Mouse (Mus musculus) kidney, postnatal 25 days (tissue): ENCODE data around the gene Stx6.

ENCODE experiments used
- DNase-seq, 2 experiments: peaks; one replicate each; pipeline ENCODE4 v3.0.0; 2021; ENCODE audit warnings: mixed read lengths in 2 of 2

Gene Stx6

DNA sequence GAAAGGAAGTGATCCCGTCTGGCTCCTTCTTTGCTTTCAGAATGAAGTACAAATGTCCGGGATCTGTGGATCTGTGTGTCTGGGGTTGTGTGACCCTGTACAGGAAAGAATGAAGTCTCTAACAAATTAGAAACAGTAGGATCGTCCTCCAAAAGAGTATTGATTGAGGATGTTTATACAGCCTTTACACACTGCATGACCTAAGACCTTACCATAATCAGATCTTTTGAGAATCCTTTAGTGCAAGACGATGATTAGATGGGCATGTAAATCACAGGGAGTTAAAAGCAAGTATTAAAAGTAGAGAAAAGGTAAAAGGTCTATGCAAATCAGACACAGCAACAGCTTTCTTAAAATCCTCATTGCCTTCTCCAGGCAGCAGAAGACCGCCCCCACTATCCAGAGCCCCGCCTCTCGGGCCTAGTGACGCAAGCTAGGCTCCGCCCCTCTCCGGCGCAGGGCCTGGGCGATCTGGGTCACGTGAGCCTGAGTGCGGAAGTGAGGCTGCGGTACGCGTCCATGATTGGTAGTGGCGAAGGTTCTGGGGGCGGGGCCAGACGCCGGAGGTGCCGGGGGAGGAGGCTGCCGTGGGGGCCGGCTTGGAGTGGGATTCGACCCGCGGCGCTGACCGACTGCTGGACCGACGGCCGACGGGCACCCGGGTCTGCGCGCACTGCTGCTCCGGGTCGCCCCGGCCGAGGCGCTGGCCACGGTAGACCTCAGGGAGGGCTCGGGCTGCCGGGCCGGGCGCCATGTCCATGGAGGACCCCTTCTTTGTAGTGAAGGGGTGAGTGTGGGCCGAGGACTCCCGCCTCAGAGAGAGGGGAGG, at the start of gene Stx6:
TSS of gene Stx6 (plus strand) at position 575 of the 829 bp plus-strand sequence.
- peak; percentile 99 for DNase-seq

DNA sequence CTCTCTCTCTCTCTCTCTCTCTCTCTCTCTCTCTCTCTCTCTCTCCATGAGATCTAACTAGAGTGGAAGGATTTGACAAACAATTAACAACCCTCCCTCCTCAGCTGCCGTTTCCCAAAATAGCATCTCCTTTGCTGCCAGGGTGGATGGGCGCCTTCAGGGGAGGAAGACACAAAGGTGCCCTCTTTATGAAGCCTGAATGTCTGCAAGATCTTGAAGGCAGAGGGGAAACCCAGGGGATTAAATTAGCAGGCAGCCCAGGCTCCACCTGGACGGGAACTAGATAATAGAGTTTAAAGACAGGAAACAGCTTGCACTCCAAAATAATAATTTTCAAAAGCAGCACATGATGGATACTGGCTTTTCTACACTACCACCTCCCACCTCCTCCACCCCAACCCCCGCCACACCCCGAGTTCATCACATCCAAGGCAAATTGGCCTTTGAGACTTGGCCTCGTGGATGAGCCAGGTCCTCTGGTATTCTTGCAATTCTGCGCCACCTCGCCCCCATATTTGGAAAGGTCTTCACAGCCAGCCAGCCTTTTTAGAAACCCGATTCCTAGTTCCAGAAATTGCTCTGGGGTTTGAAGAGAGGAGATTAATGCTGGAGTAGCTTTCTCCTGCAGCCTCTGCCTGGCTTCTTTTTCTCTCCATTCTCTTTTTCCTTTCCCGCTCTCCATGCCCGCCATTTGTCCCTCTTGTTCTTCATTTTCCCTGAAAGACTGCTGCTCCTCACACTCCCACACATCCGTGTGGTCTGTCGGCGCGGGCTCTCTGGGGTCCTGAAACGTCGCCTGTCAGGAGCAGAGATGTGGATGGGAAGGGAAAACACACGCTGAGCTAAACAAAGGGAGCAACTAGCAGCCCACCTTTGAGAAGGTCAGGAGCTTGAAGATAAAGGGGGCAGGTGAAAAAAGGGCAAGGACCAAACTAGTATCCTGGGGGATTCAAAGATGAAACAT, 48.8 kb upstream of the Stx6 start:
- no peak for DNase-seq

DNA sequence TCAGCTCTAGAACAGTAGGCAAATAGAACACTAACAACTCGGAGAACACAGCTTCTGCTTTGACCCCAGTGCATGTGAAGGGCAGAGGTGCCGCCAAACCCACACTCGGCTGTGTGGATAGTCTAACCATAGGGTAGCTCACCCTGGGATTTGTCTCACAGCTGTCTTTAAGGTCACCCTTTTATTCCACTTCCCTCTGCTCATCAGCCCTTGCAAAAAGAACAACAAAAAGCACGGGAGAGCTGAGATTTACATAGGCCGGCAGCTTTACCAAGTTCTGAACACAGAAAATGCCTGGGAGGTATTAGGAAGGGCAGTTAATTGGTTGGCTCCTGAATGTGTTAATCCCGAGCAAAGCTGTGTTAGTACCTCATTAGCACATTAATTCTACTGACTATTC, 47.0 kb upstream of the Stx6 start:
- DNase-seq, result no peak

DNA sequence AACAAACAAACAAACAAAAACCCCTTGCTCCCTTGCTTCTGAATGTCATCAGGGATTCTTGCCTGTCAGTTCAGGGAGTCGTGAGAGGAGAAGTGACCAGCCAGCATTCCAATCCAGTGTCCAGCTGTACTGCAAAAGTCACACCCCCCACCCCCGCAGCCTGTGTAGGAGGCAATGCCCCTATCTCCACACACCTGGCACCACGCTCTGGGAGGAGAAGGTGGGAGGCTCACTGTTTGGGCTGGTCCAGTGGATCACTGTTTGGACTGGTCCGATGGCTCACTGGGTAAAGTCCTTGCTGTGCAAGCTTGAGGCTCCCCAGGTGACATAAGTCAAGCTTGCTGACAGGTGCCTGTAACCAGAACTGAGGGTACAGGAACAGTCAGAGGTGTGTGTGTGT, 46.4 kb upstream of the Stx6 start:
- no peak for DNase-seq

DNA sequence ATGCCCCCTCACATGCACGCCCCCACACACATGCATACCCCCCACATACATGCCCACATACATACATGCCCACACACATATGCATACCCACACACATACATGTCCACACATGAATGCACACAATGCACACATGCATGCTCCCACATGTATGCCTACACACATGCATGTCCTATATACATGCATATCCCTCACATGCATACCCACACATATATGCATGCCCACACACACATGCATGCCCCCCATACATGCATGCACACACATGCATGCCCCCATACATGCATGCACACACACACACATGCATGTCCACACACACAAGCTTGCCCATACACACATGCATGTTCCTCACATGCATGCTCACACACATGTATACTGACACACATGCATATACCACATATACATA, 45.6 kb upstream of the Stx6 start:
- no peak for DNase-seq

DNA sequence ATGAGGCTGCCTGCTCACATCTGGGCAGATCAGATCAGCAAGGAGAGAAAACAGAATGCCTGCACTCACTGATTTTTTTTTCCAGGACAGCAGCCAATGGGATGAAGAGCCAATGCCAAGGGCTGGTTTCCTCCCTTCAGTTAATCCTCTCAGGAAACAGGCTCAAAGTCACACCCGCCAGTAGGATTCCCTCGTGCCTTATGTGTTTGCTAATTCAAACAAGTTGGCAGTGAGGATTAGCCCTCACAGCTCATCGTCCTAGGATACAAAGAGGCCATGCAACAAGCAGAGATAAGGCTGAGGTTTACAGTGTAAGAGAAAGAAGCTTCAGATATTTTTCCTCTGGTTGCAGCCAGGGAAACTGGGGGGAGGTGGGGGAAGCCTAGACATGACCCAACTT, 44.6 kb upstream of the Stx6 start:
- DNase-seq, result no peak

DNA sequence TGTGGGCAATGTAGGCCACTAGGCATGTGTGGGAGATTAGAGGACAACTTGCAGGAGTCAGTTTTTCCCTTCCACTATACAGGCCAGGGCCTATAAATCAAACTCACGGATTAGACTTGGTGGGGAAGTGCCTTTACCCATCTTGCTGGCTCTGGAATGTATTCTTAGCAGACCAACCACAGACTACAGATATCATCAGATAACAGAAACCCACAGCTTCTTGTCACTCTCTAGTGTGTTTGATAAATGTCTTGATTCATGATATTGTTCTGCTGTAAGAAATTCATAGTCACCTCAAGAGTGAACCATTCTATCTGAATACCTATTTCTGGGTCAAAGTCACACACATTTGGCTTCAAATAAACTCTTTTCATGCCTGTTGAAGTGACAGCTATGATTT, 38.8 kb upstream of the Stx6 start:
- no peak for DNase-seq

DNA sequence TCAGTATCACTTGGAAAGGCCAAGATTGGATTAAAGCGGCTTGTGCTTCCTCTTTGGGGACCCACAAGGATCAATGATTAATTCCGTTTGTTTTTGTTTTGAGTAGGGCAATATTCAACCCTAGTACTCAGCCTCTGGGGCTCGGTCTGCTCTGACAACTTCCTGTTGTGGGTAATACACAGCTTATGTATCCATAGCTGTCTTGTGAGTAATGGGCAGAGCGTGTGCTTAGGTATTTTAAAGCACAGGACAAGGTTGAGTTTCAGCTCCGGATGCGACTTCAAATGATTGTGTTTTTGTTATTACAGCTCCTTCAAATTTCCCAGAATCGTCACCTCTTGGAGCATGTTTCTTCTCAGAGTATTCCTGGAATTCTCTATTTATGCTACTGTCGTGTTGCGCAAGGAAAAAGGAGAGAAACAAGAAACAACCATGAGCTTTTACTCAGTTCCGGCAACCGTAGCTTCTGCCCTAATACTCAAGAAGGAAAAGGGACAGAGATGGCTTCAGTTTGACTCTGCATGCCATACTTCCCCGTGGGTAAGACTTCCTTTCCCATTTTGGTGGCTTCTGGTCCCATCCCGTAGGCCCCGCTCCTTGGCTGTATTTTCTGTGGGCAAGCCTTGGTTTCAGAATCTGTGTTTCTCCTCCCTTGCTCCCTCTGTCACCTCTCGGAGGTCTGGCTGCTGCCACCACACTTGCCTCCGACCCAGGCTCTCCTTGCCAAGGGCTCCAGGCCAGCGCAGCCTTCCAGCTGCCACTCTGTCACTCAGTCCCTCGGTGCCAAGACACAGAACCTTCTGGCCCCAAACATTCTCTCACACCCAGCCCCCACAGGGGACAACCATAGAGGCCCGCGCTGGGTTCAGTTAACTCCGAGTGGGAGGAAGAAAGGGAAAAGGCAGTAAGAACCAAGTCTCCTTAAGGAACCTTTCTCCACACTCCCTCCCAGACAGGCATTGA, 36.3 kb upstream of the Stx6 start:
- peak in 1 of 2 experiments; percentile 49 for DNase-seq

DNA sequence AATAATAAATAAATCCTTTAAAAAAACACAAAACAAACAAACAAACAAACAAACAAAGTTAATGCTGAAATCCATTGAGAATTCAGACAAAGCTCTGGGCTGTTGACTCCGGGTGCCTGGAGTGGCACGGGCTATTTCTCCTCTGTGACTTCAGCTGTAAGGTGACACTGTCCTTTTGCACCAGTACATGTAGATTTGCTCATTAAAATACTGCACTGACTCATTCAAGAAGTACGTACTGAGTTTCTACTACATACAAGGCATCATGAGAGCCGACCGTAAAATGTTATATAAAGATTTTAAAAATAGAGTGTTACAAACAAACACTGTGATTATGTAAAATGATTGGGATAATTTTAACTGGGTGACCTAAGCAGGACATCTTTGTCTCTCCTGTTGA, 34.1 kb upstream of the Stx6 start:
- DNase-seq, result no peak

DNA sequence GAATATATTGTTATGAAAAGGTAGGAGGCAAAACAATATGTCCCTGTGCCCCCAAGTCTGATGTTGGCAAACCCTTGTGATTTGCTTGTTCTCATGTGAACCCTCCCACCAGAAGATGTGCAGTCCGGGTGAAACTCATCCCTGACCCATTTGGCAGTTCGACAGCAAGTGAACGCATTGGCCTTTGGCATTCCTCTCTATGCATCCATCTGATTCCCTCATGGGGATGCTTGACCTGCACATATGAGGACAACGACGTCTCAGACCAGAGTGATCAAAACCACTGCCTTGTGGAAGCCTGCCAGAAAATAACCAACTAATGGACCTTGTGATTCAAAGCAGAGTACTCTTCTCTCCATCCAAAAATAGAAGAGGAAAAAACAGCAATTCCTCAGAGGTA, 31.8 kb upstream of the Stx6 start:
- no peak for DNase-seq

DNA sequence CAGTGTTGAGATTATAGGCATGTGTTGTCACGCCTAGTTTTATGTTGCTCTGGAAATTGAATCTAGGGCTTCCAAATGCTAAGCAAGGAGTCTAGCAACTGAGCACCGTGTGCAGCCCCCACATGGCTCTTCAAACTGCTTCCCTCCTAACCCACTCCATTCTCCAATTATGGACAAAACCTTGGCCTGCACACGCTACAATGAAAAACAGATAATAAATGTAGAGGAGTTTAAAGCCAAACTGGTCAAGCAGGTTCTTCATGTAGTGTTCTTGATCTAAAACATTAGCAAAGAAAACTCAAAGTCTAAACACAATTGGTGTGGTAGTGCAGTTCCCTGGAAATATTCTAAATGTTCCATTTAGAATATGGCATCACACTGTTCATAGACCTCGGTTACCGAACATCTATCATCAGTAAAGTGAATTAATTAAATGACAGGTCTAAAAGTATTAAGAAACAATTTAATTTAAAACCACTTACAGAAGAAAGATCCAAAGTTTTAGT, 31.0 kb upstream of the Stx6 start:
- no peak for DNase-seq

DNA sequence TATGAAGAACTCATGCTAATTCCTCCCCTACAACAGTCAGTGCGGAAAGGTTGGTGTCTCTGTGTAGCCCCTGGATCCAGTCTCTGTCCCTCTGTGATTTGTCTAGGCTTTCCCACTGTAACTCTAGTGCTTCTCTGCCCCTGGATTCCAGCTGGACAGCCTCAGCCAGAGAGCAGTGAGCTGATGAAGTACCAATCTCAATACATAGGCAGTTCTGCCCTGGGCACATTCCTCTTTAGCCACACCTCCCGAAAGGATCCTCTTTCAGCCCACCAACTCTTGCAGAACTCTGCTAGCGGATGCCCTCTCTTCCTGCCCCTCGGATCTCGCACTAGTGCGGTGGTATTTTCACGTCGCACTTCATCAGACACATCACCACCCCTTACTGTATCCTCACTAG, 23.6 kb upstream of the Stx6 start:
- DNase-seq, result no peak

DNA sequence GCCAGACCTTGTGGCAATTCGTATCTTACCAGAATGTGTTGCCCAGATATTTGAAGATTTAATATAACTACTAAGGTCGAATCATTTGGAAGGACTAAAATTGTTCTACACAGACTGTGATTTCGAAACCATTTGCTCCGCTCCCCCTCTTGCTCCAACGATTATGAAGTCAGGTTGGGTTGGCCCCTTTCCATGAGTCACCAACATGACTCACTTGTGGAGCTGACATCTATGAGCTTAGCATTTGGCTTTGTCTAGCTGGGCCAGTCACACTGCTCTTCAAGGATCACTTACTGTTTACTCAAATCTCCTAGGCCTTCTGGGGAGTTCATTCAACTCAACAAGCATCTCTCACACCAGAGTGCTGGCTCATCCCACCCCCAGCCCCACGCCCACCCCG, 19.7 kb upstream of the Stx6 start:
- DNase-seq, result peak in 1 of 2 experiments; percentile 40

DNA sequence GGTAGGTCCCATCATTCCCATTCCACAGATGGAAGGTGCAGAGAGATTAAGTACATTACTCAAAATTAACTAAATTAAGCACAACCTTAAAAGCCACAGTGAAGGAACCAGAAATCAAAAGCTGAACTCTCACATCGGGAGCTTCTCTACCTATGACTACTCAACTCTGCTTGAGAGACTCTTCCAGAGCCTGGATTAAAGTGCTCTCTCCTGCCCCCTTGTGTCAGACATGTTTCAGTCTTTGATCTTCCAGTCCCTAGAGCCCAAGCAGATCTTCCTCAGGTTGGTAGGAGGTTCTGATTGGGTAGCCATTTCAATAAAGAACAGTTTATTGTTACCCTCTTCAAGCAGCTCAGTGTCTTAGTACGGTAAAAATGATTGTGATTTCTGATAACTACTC, 18.4 kb upstream of the Stx6 start:
- DNase-seq, result peak; percentile 74 to 90

DNA sequence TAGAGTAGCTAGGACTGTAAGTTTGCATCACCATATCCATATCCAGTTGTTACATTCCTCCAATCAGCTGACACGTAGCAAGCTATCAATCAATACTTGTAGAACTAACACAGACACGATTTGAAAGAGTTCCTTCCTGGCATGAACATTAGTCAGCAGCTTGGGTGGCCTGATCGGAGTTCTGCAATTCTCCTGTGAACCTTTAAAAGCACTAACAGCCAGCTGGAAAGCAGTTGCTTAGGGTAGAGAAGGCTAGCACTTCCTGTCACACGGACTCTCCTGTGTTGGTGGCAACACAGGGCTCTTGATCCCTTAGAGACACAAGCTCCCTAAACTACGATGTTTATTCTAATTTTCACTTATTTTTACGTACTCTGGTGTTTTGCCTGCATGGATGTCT, 12.9 kb upstream of the Stx6 start:
- no peak for DNase-seq

DNA sequence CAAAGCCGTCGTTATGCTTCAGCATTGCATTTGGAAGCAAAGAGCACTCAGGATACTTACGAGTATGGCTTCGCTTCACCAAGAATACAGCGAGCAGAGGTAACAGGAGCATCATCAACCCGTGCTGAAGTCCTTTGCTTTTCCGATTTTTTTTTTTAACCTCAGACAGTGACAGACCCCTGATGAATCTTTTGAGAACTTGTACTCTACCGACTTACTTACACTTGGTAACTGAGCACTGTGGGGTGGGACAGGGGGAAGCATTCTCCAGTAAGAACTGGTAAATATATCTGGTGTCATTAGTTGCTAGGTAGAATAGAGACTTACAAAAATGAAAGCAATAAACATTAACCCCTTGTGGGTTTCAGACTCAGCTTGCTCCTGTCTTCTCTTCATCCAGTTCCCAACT, 11.9 kb upstream of the Stx6 start, which contains the start of gene Mr1:
TSS of gene Mr1 (minus strand) at position 243 of the 409 bp plus-strand sequence.
- peak; percentile 57 to 73 for DNase-seq

DNA sequence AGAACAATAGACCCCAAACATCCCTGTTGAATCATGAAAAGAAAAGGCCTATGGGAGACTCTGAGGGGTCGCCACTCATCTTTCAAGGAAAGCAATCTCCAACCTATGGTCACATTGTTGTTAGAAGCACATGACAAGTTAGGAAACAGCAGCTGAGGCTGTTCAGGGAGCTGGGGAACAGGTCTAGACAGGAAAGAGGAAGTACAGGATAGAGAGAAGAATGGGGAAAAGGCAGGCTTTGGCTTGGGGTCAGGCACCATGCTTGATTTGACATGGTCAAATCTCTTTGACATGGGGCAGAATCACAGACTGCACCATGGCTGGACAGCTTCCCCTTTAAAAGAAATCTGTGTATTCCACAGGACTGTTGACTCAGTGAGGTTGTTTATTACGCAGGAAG, 11.3 kb upstream of the Stx6 start:
- no peak for DNase-seq

DNA sequence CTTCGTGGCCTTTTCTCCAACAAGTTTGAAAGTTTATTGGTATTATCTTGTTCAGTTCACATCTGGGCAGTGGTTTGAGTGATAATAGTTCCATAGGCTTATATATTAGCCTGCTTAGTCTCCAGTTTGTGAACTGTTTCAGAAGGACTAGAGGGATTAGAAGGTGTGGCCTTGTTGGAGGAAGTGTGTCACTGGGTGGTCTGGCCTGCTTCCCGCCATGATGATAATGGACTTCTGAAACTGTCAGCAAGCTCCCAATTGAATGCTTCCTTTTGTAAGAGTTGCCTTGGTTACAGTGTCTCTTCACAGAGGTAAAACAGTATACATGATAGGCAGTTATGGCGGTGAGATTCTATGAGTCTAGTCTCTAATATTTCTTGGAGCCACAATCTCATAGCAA, 9.1 kb upstream of the Stx6 start:
- no peak for DNase-seq

DNA sequence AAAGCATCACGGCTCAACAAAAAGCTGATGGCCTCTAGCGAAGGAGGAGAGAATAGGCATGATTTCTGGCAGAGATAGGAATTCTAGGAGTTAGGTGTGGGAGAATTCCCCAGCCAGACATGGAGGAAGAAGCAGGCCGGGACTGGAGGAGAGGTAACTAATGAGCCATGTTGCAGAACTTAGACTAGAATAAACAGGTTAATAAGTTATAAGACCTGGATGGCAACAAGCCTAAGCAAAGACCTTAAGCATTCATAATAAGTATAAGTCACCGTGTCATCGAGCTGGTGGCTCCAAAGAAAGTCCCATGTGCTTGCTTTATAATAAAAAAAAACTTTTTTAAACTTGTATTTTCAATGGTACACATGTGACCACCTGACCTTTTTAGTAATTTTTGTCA, 7.7 kb upstream of the Stx6 start:
- DNase-seq, result peak in 1 of 2 experiments; percentile 11

DNA sequence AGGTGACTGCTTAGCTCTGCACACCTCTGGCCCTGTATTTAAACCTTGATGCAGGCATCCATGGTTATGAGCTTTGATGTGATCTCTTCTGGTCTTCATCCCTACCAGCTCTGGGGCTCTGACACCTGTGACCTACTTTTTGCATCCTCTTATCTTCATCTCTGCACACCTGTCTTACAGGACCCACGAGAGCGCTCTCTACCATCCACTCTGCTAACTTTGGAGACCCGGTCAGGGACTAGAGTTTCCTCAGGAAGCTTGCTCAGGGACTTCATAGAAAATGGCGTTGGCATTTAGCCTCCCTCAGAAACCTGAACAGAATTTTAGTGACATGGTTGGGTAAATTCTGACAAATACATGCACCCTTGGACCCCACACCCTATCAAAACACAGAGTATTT, 4.6 kb upstream of the Stx6 start:
- DNase-seq, result no peak

DNA sequence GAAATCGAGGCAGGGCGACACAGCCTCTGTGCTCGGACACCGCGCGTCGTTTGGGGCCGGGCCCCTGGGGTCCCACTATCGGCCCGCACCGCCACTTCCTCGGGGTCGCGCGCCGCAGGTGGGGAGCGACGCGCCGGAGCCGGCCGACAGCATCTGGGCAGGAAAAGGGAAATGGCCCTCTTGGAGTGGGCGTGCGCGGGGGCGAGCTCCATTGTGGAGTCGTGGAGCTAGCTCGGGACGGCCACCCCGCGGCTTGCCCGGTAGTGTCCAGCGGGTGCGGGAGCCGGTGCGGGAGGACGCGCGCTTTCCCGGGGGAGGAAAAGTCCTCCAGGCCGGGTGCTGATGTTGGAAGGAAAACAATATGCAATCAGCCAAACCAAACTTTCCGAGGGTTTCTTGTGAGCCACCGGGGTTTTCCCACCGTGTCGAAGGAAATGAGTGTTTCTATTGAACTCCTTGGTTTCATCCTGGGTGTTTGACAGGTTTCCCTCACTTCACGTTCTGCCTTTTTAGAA, 512 bp downstream of the Stx6 start:
- DNase-seq, result peak; percentile 65 to 79

DNA sequence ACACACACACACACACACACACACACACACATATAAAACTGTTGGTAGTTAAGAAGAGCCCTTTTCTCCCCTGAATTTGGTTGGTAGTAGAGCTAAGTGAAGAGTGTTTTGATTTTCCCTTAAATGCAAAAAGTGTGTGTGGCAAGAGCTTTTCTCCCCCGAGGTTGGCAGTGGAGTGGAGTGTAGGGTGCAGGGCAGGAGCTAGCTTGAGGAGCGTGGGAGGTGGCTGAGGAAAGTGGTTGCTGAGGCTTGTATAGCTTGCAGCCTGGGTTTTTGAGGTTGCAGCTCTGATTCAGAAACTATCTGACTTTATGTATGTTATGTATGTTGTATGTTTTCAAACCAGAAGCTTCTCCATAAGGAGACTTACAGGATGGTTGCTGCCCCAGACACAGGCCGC, 8.9 kb downstream of the Stx6 start:
- DNase-seq, result no peak
